Mouse (Mus musculus): ENCODE measurements at regions not wholly inside any gene's neighbourhood (a gene's known extent, or its start where the extent isn't known, plus 50 kb on each side); places are given as distances from the start of the nearest gene placed in this dataset.

GRCm38 (mm10) chr1:60829849-60830248, 57.0 kb upstream of the Ctla4 start:
- Histone ChIP-seq H3K27ac (peak overlapping the region; percentile 8; the same call in 1 of the 2 replicates), H3K27me3 (ENCODE audit: control insufficient read depth, insufficient read depth, low read length) (no peaks in the 10 kb centered on the region), H3K79me2 (replicated peaks; ENCODE audit: control insufficient read depth, insufficient read depth, low read length) (no peaks in the 10 kb centered on the region), H3K4me3 (no peak overlapping the region), H3K36me3 (ENCODE audit: control insufficient read depth, insufficient read depth, low read length) (peaks cover 12% of the 10 kb centered on the region), H3K9ac (ENCODE audit: low read depth, low read length) (no peak overlapping the region), H3K4me1 (ENCODE audit: control insufficient read depth, insufficient read depth, low read length) (peaks cover 11% of the 10 kb centered on the region)
- intact Hi-C loops (cut with DNase I), result no loop called here
- 33% methylated on average over 3 of the region's 3 CpGs for WGBS
- DNase-seq, result no peak
- no peak for TF ChIP-seq POLR2A (IDR thresholded peaks at IDR 0.05; ENCODE audit: insufficient read depth, low read depth, low read length)
- no peak for TF ChIP-seq EP300 (IDR thresholded peaks at IDR 0.05; ENCODE audit: insufficient read depth, low read depth, low read length)
- TF ChIP-seq CTCF (IDR thresholded peaks at IDR 0.05), result no peak

- no peak overlapping the region for H3K4me3 ChIP-seq
- H3K79me2 ChIP-seq (replicated peaks; ENCODE audit: control insufficient read depth, insufficient read depth, low read length), result no peaks in the 10 kb centered on the region
- DNase-seq, result no peak
- WGBS, result 86% methylated on average over 2 of the region's 2 CpGs
- peaks cover 6% of the 10 kb centered on the region for H3K4me1 ChIP-seq (ENCODE audit: control insufficient read depth, insufficient read depth, low read length)
- no peaks in the 10 kb centered on the region for H3K27me3 ChIP-seq (ENCODE audit: control insufficient read depth, insufficient read depth, low read length)
- intact Hi-C loops (cut with DNase I), result no loop called here
- peaks cover 5% of the 10 kb centered on the region; the same call in 1 of the 2 replicates for H3K36me3 ChIP-seq (ENCODE audit: control insufficient read depth, insufficient read depth, low read length)
- H3K27ac ChIP-seq, result no peak overlapping the region
- no peak for TF ChIP-seq EP300 (IDR thresholded peaks at IDR 0.05; ENCODE audit: insufficient read depth, low read depth, low read length)
- no peak for TF ChIP-seq CTCF (IDR thresholded peaks at IDR 0.05)
- no peak for TF ChIP-seq POLR2A (IDR thresholded peaks at IDR 0.05; ENCODE audit: insufficient read depth, low read depth, low read length)
- no peak overlapping the region for H3K9ac ChIP-seq (ENCODE audit: low read depth, low read length)
These were observed 53.1 kb upstream of the Ctla4 start for GRCm38 (mm10) chr1:60833668-60834067.

Data from heart, adult 2 months (tissue).